Mouse (Mus musculus) lung, postnatal 0 days (tissue): ENCODE results near the gene Sfr1.

Source experiments
- CTCF ChIP-seq: IDR thresholded peaks from 2 replicates; pipeline ENCODE4 v1.5.1; 2016; ENCODE audit warnings: antibody characterized with exemption, mild to moderate bottlenecking
- EP300 ChIP-seq: IDR thresholded peaks from 2 replicates; pipeline ENCODE4 v1.6.1; 2016; ENCODE audit warnings: antibody characterized with exemption, mild to moderate bottlenecking, control low read depth

DNA sequence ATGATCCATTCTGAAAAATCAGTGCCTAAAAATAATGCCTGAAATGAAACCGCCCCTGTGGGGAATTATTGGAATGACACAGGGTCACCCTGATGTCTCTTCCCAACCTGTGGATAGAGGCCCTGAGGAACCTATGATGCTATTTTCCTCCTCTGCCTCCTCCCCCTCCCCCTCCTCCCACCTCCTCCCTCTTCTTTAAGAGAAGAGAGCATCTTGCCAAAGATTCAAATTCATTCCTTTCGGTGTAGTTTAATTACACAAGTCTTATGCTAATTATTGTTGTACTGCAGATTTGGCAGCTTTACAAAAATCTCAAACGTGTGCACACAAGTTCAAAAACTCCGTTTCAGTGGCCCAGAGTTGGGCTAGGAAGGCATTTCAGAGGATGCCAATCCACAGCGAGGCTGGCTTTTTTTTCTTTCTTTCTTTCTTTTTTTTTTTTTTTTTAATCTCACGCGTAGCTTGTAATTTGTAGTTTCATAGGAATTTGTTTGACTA, 5.8 kb upstream of the Sfr1 start:
- TF ChIP-seq CTCF (no peak), EP300 (no peak)
